Mouse (Mus musculus): ENCODE results near the gene Cib2. TPM values are rescaled to one million over a fixed set of nuclear protein-coding genes. Genes with fewer than 3 reads are reported as not detected.

Cib2 gene
- total RNA-seq, 2 experiments from 2014 or later, result 53.1 to 56.9 TPM

- intact Hi-C loops (cut with DNase I), result no loop called here
- DNase-seq, result peak; percentile 61
These were observed 59.1 kb downstream of the Cib2 start for GRCm38 (mm10) chr9:54500832-54501452.

GRCm38 (mm10) chr9:54499791-54500190 is 60.2 kb downstream of the Cib2 start:
- intact Hi-C loops (cut with DNase I), result no loop called here
- no peak for DNase-seq

- intact Hi-C loops (cut with DNase I), result no loop called here
- no peak for DNase-seq
These were observed 60.7 kb downstream of the Cib2 start for GRCm38 (mm10) chr9:54499291-54499690.

Other genes starting within 250 kb of the Cib2 start
- 100 to 1,000 TPM; 168 to 174 TPM for gene Dmxl2, start 58.6 kb downstream of the Cib2 start, total RNA-seq (2021)
- not detected for gene Sh2d7, start 21.2 kb downstream of the Cib2 start, total RNA-seq (2021)
- 100 to 1,000 TPM; 134 to 138 TPM for gene Idh3a, start 26.1 kb upstream of the Cib2 start, total RNA-seq (2021)
- 10 to 100 TPM; 37.5 to 43.1 TPM for gene Acsbg1, start 101.7 kb upstream of the Cib2 start, total RNA-seq (2021)
- gene Dnaja4, start 138.7 kb upstream of the Cib2 start, total RNA-seq (2021), result 10 to 100 TPM; 11.8 to 13.0 TPM
- 10 to 100 TPM; 50.9 to 56.9 TPM for gene Wdr61, start 174.3 kb upstream of the Cib2 start, total RNA-seq (2021)
- 10 to 100 TPM; 14.1 to 20.7 TPM for gene Crabp1, start 204.5 kb upstream of the Cib2 start, total RNA-seq (2021)

Data from left cerebral cortex, postnatal 4 days (tissue).